Mouse (Mus musculus): ENCODE data around the gene Vps4a. TPM values are rescaled to one million over a fixed set of nuclear protein-coding genes. Genes with fewer than 3 reads are reported as not detected.
"Not testable (repeated sequence)": the region's sequence is repeated elsewhere in the genome, so short reads cannot be mapped to it uniquely, and the experiment has no call there.

Vps4a gene
- 78.7 and 102 TPM in 2 replicates for total RNA-seq (2021)
- long read RNA-seq, transcript Vps4a-201 (11 exons, 2,178 nt), result major isoform, 43 of 50 reads
- long read RNA-seq, partial matches to known transcripts, result 4 of 50 reads
- long read RNA-seq, other reads (novel, unspliced or antisense), result 3 of 50 reads

- peak; percentile 98 for DNase-seq
These were observed at the start of gene Vps4a for GRCm38 (mm10) chr8:107030650-107031576. Vps4a (plus strand) TSS chr8:107031222.

- no peak for DNase-seq
These were observed 45.6 kb upstream of the Vps4a start for GRCm38 (mm10) chr8:106985404-106985821.

- no peak for DNase-seq
These were observed 45.1 kb upstream of the Vps4a start for GRCm38 (mm10) chr8:106985951-106986350.

GRCm38 (mm10) chr8:106987557-106987956, 43.5 kb upstream of the Vps4a start:
- DNase-seq, result no peak

GRCm38 (mm10) chr8:106991393-106991792, 39.6 kb upstream of the Vps4a start:
- no peak for DNase-seq

GRCm38 (mm10) chr8:106996339-106996738, 34.7 kb upstream of the Vps4a start:
- DNase-seq, result not testable (repeated sequence)

- no peak for DNase-seq
These were observed 33.6 kb upstream of the Vps4a start for GRCm38 (mm10) chr8:106997416-106997815.

GRCm38 (mm10) chr8:106999068-106999467, 32.0 kb upstream of the Vps4a start:
- DNase-seq, result no peak

- DNase-seq, result peak; percentile 89
These were observed 28.5 kb upstream of the Vps4a start for GRCm38 (mm10) chr8:107002532-107002931.

- DNase-seq, result no peak
These were observed 23.2 kb upstream of the Vps4a start for GRCm38 (mm10) chr8:107007795-107008194.

- DNase-seq, result no peak
These were observed 18.4 kb upstream of the Vps4a start for GRCm38 (mm10) chr8:107012666-107013065.

GRCm38 (mm10) chr8:107014915-107015314, 16.1 kb upstream of the Vps4a start:
- DNase-seq, result no peak

GRCm38 (mm10) chr8:107023479-107023878, 7.5 kb upstream of the Vps4a start:
- peak; percentile 61 for DNase-seq

GRCm38 (mm10) chr8:107029310-107029709, 1.7 kb upstream of the Vps4a start:
- no peak for DNase-seq

GRCm38 (mm10) chr8:107030058-107030457, 964 bp upstream of the Vps4a start:
- DNase-seq, result no peak

- no peak for DNase-seq
These were observed 612 bp downstream of the Vps4a start for GRCm38 (mm10) chr8:107031577-107032090.

- not testable (repeated sequence) for DNase-seq
These were observed 2.6 kb downstream of the Vps4a start for GRCm38 (mm10) chr8:107033609-107034008.

GRCm38 (mm10) chr8:107035641-107036040, 4.6 kb downstream of the Vps4a start:
- DNase-seq, result no peak

GRCm38 (mm10) chr8:107036626-107037025, 5.6 kb downstream of the Vps4a start:
- DNase-seq, result no peak

- no peak for DNase-seq
These were observed 9.6 kb downstream of the Vps4a start for GRCm38 (mm10) chr8:107040632-107041031.

GRCm38 (mm10) chr8:107045478-107045877, 14.5 kb downstream of the Vps4a start:
- no peak for DNase-seq

- DNase-seq, result no peak
These were observed 16.0 kb downstream of the Vps4a start for GRCm38 (mm10) chr8:107046976-107047375.

Data from adrenal gland, postnatal 25 days (tissue).